Mouse (Mus musculus) cerebellum, postnatal 10 days (tissue): Measurements from ENCODE around the gene Pex3.

Experiments
- DNase-seq, 2 experiments: peaks; one replicate each; pipeline ENCODE4 v3.0.0; 2021; ENCODE audit warnings: mixed read lengths in 2 of 2

Pex3 gene

GRCm38 (mm10) chr10:13534751-13535150, 18.2 kb downstream of the Pex3 start:
- DNase-seq: peak; percentile 15 to 41

DNA sequence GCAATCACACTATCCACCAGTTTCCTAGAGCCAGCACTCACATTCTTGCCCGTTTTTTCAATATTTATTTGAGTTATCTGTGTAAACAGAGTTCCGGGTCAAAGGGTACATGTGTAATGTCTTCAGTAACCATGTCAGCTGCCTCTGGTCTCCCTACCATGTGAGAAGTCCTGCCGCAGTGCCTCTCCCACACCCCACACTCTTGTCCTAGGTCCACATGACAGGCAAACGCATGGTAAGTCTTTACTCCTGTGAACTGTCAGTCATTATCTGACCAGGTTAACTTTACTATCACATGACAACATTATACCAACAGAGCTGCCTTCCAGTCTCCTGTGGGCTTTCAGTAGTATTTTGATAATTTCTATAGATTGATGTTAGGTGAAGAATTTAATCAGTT, 24.8 kb downstream of the Pex3 start:
- no peak for DNase-seq

- no peak for DNase-seq
Measured at GRCm38 (mm10) chr10:13521857-13522256, 31.1 kb downstream of the Pex3 start.

DNA sequence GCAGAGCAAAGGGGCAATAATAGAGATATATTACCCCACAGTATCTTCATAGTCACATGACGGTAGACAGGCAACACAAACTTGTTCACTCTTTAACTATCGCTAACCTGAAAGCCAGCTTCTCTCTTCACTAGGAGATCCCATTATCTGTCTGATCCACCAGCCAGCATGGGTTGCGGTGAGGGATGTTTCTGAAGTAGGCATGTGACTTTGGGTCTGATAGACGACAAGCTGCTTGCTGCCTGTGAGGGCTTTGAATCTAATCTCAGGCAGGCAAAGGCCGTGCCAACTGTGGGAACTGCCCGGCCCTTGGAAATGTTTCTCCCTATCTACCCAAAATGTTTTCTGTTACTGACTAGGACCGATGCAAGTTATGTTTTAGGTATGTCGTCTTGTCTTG, 50.6 kb downstream of the Pex3 start:
- DNase-seq: no peak

DNA sequence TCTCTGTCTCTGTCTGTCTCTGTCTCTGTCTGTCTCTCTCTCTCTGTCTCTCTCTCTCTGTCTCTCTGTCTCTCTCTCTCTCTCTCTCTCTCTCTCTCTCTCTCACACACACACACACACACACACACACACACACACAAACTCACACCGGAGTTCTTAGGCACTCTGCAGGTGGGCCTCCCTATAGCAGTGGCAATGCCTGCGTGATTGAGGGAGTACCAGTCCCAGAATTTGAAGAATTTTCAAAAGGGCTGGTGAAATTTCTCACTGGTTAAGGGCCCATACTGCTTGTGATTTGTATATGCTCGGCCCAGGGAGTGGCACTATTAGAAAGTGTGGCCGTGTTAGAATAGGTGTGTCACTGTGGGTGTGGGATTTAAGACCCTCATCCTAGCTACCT, 51.4 kb downstream of the Pex3 start:
- DNase-seq: peak in 1 of 2 experiments; percentile 20

- peak; percentile 81 to 84 for DNase-seq
Measured at GRCm38 (mm10) chr10:13500938-13501496, 51.9 kb downstream of the Pex3 start.

- DNase-seq: no peak
Measured at GRCm38 (mm10) chr10:13500473-13500872, 52.5 kb downstream of the Pex3 start.

- DNase-seq: no peak
Measured at GRCm38 (mm10) chr10:13499331-13499730, 53.6 kb downstream of the Pex3 start, which contains the start of gene Fuca2. Gene Fuca2, plus strand, starts transcription at chr10:13499540.

DNA sequence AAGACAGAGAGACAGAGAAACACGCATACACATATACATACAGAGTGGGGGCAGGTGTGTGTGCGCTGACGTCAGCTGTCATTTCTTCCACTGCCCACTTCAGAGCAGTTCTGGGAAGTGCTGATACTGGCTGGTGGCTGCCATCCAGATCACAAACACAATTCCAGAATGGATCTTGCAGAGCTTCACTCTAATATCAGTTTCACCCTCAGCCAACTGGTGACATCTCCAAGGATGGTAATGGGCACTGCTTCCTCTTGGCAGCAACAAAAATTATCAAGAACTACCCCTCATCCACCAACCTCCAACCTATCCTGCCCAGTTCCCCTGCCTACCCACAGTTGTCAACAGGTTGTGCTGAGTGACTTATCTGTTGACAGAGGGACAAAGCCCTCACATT, 56.6 kb downstream of the Pex3 start:
- DNase-seq: no peak

DNA sequence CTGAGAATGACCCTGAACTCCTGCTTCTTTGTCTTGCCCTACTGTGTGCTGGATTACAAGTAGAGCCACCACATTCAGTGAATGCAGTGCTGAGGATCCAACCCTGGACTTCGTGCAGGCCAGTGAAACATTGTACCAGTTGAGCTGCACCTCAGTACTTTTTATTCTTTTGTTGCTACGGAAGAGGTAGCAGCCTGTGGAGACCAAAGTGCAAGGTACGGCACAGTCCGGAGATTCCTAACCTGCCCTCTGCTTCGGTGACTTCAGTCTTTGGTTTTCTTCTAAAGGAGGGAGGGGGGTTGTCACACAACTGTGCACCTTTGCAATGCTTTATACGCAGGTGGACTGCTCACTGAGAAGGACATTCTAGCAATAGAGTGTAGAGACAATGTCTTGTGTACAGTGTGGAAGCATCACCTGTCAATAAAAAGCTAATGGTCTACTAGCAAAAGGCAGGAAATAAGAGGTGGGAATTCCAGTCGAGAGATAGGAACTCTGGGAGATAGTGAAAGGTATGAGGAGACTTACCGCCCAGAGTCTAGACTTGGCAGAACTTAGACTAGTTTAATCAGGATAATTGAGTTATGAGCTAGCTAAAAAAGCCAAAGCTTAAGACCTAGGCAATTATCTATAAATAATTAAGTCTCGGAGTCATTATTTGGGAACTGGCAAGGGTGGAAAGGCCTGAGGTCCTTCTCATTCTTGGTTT, 58.8 kb downstream of the Pex3 start:
- DNase-seq: no peak

GRCm38 (mm10) chr10:13489671-13490070, 63.3 kb downstream of the Pex3 start:
- peak; percentile 20 for DNase-seq

- DNase-seq: no peak
Measured at GRCm38 (mm10) chr10:13485958-13486357, 67.0 kb downstream of the Pex3 start.

- DNase-seq: no peak
Measured at GRCm38 (mm10) chr10:13479341-13479740, 73.6 kb downstream of the Pex3 start.

DNA sequence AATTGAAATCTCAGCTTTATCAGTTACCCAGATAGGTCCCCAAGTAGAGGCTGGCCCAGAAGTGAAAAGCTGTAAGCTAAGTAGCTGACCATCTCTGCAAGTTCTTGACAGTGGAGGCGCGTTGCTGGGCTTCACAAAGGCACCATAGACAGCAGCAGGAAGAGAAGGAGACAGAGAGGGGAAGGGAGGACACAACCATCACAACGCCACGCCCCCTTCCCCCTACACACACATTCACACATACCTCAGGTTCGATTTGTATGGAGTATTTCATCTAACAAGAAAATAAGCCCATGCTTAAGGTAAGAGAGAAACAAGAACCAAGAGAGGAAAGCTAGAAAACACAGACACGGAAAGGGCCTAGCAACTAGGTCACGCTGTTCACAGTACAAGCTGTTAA, 77.8 kb downstream of the Pex3 start:
- peak in 1 of 2 experiments; percentile 9 for DNase-seq

GRCm38 (mm10) chr10:13474568-13474955, 78.4 kb downstream of the Pex3 start:
- peak in 1 of 2 experiments; percentile 14 for DNase-seq
